Mouse (Mus musculus): Measurements from ENCODE around the gene Nosip. TPM values are rescaled to one million over a fixed set of nuclear protein-coding genes. Genes with fewer than 3 reads are reported as not detected.

The Nosip gene
- total and polyA plus RNA-seq, 2 experiments from 2014 or later, result 68.3 to 72.3 TPM

DNA sequence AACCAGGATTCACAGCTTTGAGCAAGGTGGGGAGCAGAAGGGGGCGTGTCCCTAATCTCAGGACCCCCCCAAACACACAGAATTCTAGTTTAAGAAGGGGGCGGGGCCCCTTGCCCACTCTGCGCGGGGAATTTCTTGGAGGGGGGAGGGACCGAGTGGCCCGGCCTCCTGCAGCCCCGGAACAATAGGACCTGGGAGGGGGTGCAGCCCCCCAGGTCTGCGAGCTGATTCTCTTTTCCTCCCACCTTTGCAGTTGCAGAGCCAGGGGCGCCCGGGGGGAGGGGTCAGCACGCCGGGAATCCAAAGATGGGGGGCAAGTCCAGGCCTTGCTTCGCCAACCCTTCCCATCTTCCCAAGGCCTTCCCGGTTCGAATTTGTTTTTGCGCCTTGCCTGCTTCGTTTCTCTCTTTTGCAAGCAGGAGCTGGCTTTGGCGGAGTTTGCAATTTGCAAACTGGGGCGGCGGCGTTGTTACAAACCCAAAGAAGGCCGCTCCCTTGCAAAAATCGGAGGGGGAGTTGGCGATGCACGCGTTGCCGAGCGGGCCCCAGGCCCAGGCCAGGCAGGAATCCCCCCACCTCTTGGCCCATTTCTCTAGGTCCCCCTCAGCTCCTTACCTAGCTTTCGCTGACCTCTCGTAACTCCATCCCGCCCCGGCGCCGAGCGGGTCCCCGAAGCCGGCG is 9.9 kb upstream of the Nosip start:
- Histone ChIP-seq H3K27ac (ENCODE audit: low read depth, low read length) (peak overlapping the region; percentile 99), H3K36me3 (ENCODE audit: insufficient read depth, low read length) (peaks cover 29% of the 10 kb centered on the region), H3K27me3 (ENCODE audit: insufficient read depth, low read length) (no peaks in the 10 kb centered on the region), H3K4me1 (ENCODE audit: insufficient read depth, low read length) (peaks cover 4% of the 10 kb centered on the region; the same call in 1 of the 2 replicates), H3K4me3 (ENCODE audit: low read depth, low read length) (peak overlapping the region; percentile 81), H3K9ac (replicated peaks; ENCODE audit: low read length, poor library complexity, severe bottlenecking) (peak overlapping the region; percentile 96), H3K9me3 (ENCODE audit: low read length) (no peaks in the 10 kb centered on the region), H3K4me2 (ENCODE audit: low read depth, low read length, poor library complexity, severe bottlenecking) (peak overlapping the region; percentile 93)
- no peak for TF ChIP-seq CTCF (IDR thresholded peaks at IDR 0.05)
- DNase-seq (ENCODE audit: low spot score), result no peak
- ATAC-seq (ENCODE audit: low FRiP score), result no peak
- under 1% methylated on average over 31 of the region's 38 CpGs for WGBS

DNA sequence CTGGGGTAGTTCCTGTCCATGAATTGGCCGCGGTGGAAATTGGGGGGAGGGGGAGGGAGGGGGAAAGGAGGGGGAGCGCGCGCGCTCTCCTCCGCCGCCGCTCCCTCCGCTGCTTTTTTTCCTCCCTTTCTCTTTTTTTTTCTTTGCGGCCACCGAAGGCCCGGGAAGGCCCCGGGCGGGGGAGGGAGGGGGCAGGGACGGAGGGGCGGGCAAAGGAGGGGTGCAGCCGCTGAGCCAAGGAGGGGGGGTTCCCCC is 9.4 kb upstream of the Nosip start, which contains the start of gene Prr12:
Prr12 (minus strand) TSS at position 20 of the 255 bp plus-strand sequence.
- H3K9ac ChIP-seq (replicated peaks; ENCODE audit: low read length, poor library complexity, severe bottlenecking), result peak within 1 kb of the TSS; percentile 96
- H3K9me3 ChIP-seq (ENCODE audit: low read length), result no peaks in the 10 kb centered on the region
- ATAC-seq (ENCODE audit: low FRiP score) (0 out of 2 replicates have a peak, but pooled peaks have one; percentile 5), DNase-seq (ENCODE audit: low spot score) (peak; percentile 63)
- WGBS, result under 1% methylated on average over 15 of the region's 18 CpGs
- peak within 1 kb of the TSS; percentile 81 for H3K4me3 ChIP-seq (ENCODE audit: low read depth, low read length)
- no peaks in the 10 kb centered on the region for H3K27me3 ChIP-seq (ENCODE audit: insufficient read depth, low read length)
- no peak for TF ChIP-seq CTCF (IDR thresholded peaks at IDR 0.05)
- H3K36me3 ChIP-seq (ENCODE audit: insufficient read depth, low read length), result peaks cover 24% of the 10 kb centered on the region
- peak within 1 kb of the TSS; percentile 99 for H3K27ac ChIP-seq (ENCODE audit: low read depth, low read length)
- H3K4me2 ChIP-seq (ENCODE audit: low read depth, low read length, poor library complexity, severe bottlenecking), result peak within 1 kb of the TSS; percentile 93
- H3K4me1 ChIP-seq (ENCODE audit: insufficient read depth, low read length), result peaks cover 4% of the 10 kb centered on the region; the same call in 1 of the 2 replicates

- H3K36me3 ChIP-seq (ENCODE audit: insufficient read depth, low read length), result peaks cover 19% of the 10 kb centered on the region
- H3K9me3 ChIP-seq (ENCODE audit: low read length), result no peaks in the 10 kb centered on the region
- WGBS, result 2% methylated on average over 26 of the region's 59 CpGs
- H3K4me3 ChIP-seq (ENCODE audit: low read depth, low read length), result peak overlapping the region; percentile 81
- ATAC-seq (ENCODE audit: low FRiP score) (peak; percentile 45), DNase-seq (ENCODE audit: low spot score) (peak; percentile 85)
- H3K9ac ChIP-seq (replicated peaks; ENCODE audit: low read length, poor library complexity, severe bottlenecking), result peak overlapping the region; percentile 96
- no peaks in the 10 kb centered on the region for H3K27me3 ChIP-seq (ENCODE audit: insufficient read depth, low read length)
- TF ChIP-seq CTCF (IDR thresholded peaks at IDR 0.05), result no peak
- peak overlapping the region; percentile 99 for H3K27ac ChIP-seq (ENCODE audit: low read depth, low read length)
- H3K4me1 ChIP-seq (ENCODE audit: insufficient read depth, low read length), result peaks cover 4% of the 10 kb centered on the region; the same call in 1 of the 2 replicates
- peak overlapping the region; percentile 93 for H3K4me2 ChIP-seq (ENCODE audit: low read depth, low read length, poor library complexity, severe bottlenecking)
Observed at GRCm38 (mm10) chr7:45053117-45053930, 8.9 kb upstream of the Nosip start.

GRCm38 (mm10) chr7:45053931-45054510 is 8.2 kb upstream of the Nosip start:
- H3K27me3 ChIP-seq (ENCODE audit: insufficient read depth, low read length), result no peaks in the 10 kb centered on the region
- peaks cover 12% of the 10 kb centered on the region for H3K36me3 ChIP-seq (ENCODE audit: insufficient read depth, low read length)
- DNase-seq (ENCODE audit: low spot score), result peak; percentile 97
- peak overlapping the region; percentile 96 for H3K9ac ChIP-seq (replicated peaks; ENCODE audit: low read length, poor library complexity, severe bottlenecking)
- H3K4me2 ChIP-seq (ENCODE audit: low read depth, low read length, poor library complexity, severe bottlenecking), result peak overlapping the region; percentile 93
- WGBS, result 0% methylated on average over 32 of the region's 33 CpGs
- peaks cover 8% of the 10 kb centered on the region; the same call in 1 of the 2 replicates for H3K4me1 ChIP-seq (ENCODE audit: insufficient read depth, low read length)
- peak; percentile 85 for ATAC-seq (ENCODE audit: low FRiP score)
- peak overlapping the region; percentile 81 for H3K4me3 ChIP-seq (ENCODE audit: low read depth, low read length)
- H3K27ac ChIP-seq (ENCODE audit: low read depth, low read length), result peak overlapping the region; percentile 99
- H3K9me3 ChIP-seq (ENCODE audit: low read length), result no peaks in the 10 kb centered on the region
- TF ChIP-seq CTCF (IDR thresholded peaks at IDR 0.05), result no peak

GRCm38 (mm10) chr7:45056329-45056971 is 5.8 kb upstream of the Nosip start:
- no peak for DNase-seq (ENCODE audit: low spot score)
- peaks cover 14% of the 10 kb centered on the region; the same call in 1 of the 2 replicates for H3K4me1 ChIP-seq (ENCODE audit: insufficient read depth, low read length)
- H3K9ac ChIP-seq (replicated peaks; ENCODE audit: low read length, poor library complexity, severe bottlenecking), result no peak overlapping the region
- H3K4me3 ChIP-seq (ENCODE audit: low read depth, low read length), result no peak overlapping the region
- no peak for ATAC-seq (ENCODE audit: low FRiP score)
- 62% methylated on average over 14 of the region's 14 CpGs for WGBS
- H3K36me3 ChIP-seq (ENCODE audit: insufficient read depth, low read length), result no peaks in the 10 kb centered on the region
- H3K4me2 ChIP-seq (ENCODE audit: low read depth, low read length, poor library complexity, severe bottlenecking), result no peak overlapping the region
- no peak for TF ChIP-seq CTCF (IDR thresholded peaks at IDR 0.05)
- H3K27ac ChIP-seq (ENCODE audit: low read depth, low read length), result no peak overlapping the region
- no peaks in the 10 kb centered on the region for H3K27me3 ChIP-seq (ENCODE audit: insufficient read depth, low read length)
- no peaks in the 10 kb centered on the region for H3K9me3 ChIP-seq (ENCODE audit: low read length)
